7 mouse cellular contexts compared by ENCODE assay signal in the genomic region with DNA sequence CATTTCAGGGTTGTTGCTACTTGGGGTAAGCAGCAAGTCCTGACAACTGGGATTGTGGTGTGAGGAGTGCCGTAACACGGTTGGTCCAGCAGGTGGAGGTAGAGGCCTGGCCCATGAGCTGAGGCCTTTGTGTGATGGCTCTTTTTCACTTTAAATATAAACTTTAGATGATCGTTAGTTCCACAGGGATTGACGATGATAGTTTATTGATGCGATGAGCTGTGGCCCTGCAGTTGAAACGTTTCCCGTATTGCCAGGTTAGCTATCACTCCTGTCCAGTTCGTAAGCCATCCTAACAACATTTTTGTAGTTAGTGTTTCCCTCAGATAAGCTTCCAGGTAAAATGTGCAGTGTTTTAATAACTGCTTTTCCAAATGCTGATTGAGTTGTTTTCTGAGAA. TPM values are rescaled to one million over a fixed set of nuclear protein-coding genes. Genes with fewer than 3 reads are reported as not detected.
DNase-seq lines count a peak whose midpoint lies in the region; ATAC-seq lines count a peak whose summit lies in the region.

No protein-coding gene starts in this region.

- H3K4me2 ChIP-seq in liver, embryonic 15.5 days, result peak overlapping the region; percentile 46

- 0 out of 2 replicates have a peak, but pooled peaks cover 4% of the 10 kb centered on the region for H3K36me3 ChIP-seq in liver, embryonic 15.5 days (replicated peaks)

- H3K27me3 ChIP-seq in liver, embryonic 15.5 days, result no peaks in the 10 kb centered on the region

- H3K4me3 ChIP-seq in liver, embryonic 15.5 days (replicated peaks), result no peak overlapping the region

- 16% methylated on average over 8 of the region's 8 CpGs for WGBS in liver, embryonic 15.5 days (ENCODE audit: insufficient replicate concordance)

- no peaks in the 10 kb centered on the region for H3K9me3 ChIP-seq in liver, embryonic 15.5 days (replicated peaks)

- peak; percentile 97 for ATAC-seq in CD4-positive, CD25-positive, alpha-beta regulatory T cell, adult 4 months
- ATAC-seq in liver, embryonic 15.5 days (ENCODE audit: insufficient read depth), result peak; percentile 78

- peaks cover 57% of the 10 kb centered on the region for H3K4me1 ChIP-seq in liver, embryonic 15.5 days (replicated peaks)

- intact Hi-C loops in gastrocnemius, postnatal 14 days (cut with DNase I; ENCODE audit: low total_unique reads), result loop anchor here (5.0 kb wide), 2 partner anchors 152 to 173 kb away; no protein-coding TSS in a partner anchor

- peak; percentile 72 for DNase-seq in NIH3T3 (ENCODE audit: low read depth)
- peak; percentile 41 to 54 for DNase-seq in cerebellum, postnatal 10 days
- DNase-seq in gastrocnemius, postnatal 14 days, result peak; percentile 28
- DNase-seq in kidney, adult 8-10 months, result peak; percentile 41 to 71
- peak; percentile 57 for DNase-seq in ovary, postnatal 36 days (ENCODE audit: low spot score)

- 0 out of 2 replicates have a peak overlapping the region, but pooled peaks have one; percentile 13 for H3K9ac ChIP-seq in liver, embryonic 15.5 days

- peak overlapping the region; percentile 88 for H3K27ac ChIP-seq in liver, embryonic 15.5 days (replicated peaks)

RNA-seq across cellular contexts. Expression of gene Dcbld2, which starts 46.4 kb away (rescaled TPM):
- polyA plus RNA-seq in CD4-positive, CD25-positive, alpha-beta regulatory T cell, adult 4 months (2017; shearing (Covaris generic)), result under 1 TPM; 0.34 to 0.42 TPM
- 10 to 100 TPM in 1 of 2 experiments, 1 to 10 TPM in 1; 8.6 to 12.9 TPM for total RNA-seq in gastrocnemius, postnatal 14 days (2021)
- polyA plus RNA-seq in liver, embryonic 15.5 days (2015; fragmentation: Nextera tagmentation; extraction: Ambion mirVana), result 0.76 and 1.2 TPM in 2 replicates
